ENCODE assay signal across 19 mouse cellular contexts in genomic region chr3:142777227-142777626, GRCm38 (mm10).
"Had no signal": no experiment of that assay in that cellular context is flagged by ENCODE, and none has a peak within 500 bp of the region (broad histone marks: within the 10 kb centered on the region; RNA-seq: fewer than 3 reads in every experiment).

No protein-coding gene starts in this region.

- H3K4me1 ChIP-seq: midbrain, embryonic 13.5 days; midbrain, embryonic 15.5 days; neural tube, embryonic 13.5 days had no signal

- H3K9me3 ChIP-seq: liver, embryonic 15.5 days; lung, embryonic 15.5 days; midbrain, embryonic 13.5 days; midbrain, embryonic 15.5 days; neural tube, embryonic 13.5 days had no signal

- H3K27me3 ChIP-seq: liver, embryonic 15.5 days; lung, embryonic 15.5 days; midbrain, embryonic 13.5 days; midbrain, embryonic 15.5 days; neural tube, embryonic 13.5 days had no signal

- H3K27ac ChIP-seq: liver, embryonic 15.5 days; lung, embryonic 15.5 days; macrophage; midbrain, embryonic 13.5 days; midbrain, embryonic 15.5 days; neural tube, embryonic 13.5 days had no signal

- H3K4me3 ChIP-seq: liver, embryonic 15.5 days; lung, embryonic 15.5 days; midbrain, embryonic 13.5 days; midbrain, embryonic 15.5 days; neural tube, embryonic 13.5 days had no signal

- ATAC-seq: liver, postnatal 0 days; lung, postnatal 0 days; midbrain, embryonic 13.5 days; midbrain, embryonic 15.5 days had no signal

- DNase-seq: liver, postnatal 0 days; lung, adult 2 months; lung, postnatal 14 days; lung, postnatal 36 days; right cerebral cortex, adult 18-20 months; right cerebral cortex, postnatal 25 days; right cerebral cortex, postnatal 4 days; spleen, adult 18-20 months; thymus, adult 18-20 months; thymus, postnatal 14 days; thymus, postnatal 36 days had no signal

- H3K4me2 ChIP-seq: liver, embryonic 15.5 days; lung, embryonic 15.5 days; midbrain, embryonic 11.5 days; midbrain, embryonic 13.5 days; midbrain, embryonic 15.5 days; neural tube, embryonic 13.5 days had no signal

- H3K9ac ChIP-seq: liver, embryonic 15.5 days; liver, postnatal 0 days; lung, embryonic 15.5 days; midbrain, embryonic 13.5 days; midbrain, embryonic 15.5 days; neural tube, embryonic 13.5 days had no signal
